Mouse (Mus musculus): Measurements from ENCODE around the gene Arhgef12.

The Arhgef12 gene

DNA sequence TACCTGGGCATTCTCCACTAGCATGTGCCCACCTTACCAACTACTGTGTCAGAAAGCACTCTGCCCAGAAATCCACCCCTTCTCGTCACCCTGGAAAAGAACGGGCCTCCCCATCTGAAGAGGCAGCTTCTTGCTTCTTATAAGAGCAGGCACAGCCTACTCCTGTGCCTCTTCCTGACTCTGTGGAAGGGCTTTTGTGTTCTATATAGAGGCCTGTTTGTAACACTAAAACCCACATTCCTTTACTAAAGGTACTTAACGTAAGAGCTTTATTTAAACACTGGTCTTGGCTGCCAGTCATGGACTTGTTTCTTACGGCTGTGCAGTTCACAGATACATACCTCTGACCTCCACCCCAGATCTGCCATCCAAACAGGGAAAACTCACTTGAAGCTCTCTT lies 185.2 kb downstream of the Arhgef12 start:
- DNase-seq (ENCODE audit: low spot score in 2 of 2): no peak

- DNase-seq (ENCODE audit: low spot score in 2 of 2): no peak
These were observed 186.8 kb downstream of the Arhgef12 start for GRCm38 (mm10) chr9:42920190-42920589.

GRCm38 (mm10) chr9:42917911-42918310 lies 189.1 kb downstream of the Arhgef12 start:
- DNase-seq (ENCODE audit: low spot score in 2 of 2): no peak
